Mouse (Mus musculus) embryonic stem cell, embryonic (primary cell): ENCODE data around the gene Elfn1.

Source experiments
- CTCF ChIA-PET, 4 experiments: fragments of 300-600 bp in 2 of 4; fragments of 350-600 bp in 2 of 4; sonication (Branson Sonifier 250); formaldehyde crosslinking; loops; one replicate each; lab custom pipeline; 2022; ENCODE audit warnings: inconsistent platforms in 2 of 4; lab: Charles Lee
- POLR2A ChIA-PET, 4 experiments: fragments of 300-600 bp in 2 of 4; fragments of 350-600 bp in 2 of 4; sonication (Branson Sonifier 250); formaldehyde crosslinking; loops; one replicate each; lab custom pipeline; 2022; ENCODE audit warnings: antibody characterized with exemption in 4 of 4, inconsistent platforms in 1 of 4; lab: Charles Lee

The Elfn1 gene

DNA sequence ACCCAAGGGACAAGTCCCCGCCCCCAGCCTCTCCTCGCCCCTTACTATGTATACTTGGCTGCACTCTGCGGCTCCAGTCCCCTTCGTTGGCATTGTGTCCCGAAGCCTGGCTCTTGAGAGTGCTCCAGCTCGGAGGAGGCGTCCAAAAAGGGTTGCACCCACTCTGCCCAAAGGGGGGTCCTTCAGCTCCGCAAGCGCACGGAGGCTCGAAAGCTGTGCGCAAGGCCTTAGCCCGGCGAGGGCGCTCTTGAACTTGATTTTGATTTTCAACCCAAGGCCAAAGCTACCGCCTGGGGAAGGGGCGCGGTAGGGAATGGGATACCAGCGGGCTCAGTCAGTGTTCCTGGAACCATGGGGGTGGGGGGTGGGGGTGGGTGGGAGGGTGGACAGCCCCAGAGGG lies 502 bp upstream of the Elfn1 start:
- ChIA-PET POLR2A (interaction anchor here in 3 of 4 experiments (0.6 to 2.0 kb wide), 10 partner anchors 9 to 511 kb away, joined by 3 to 6 read pairs (median 3); partner anchors contain the start of gene Eif3b (in 1 of the 3)), CTCF (interaction anchor here (0.5 to 2.6 kb wide), 29 partner anchors 9 to 1617 kb away, joined by 3 to 14 read pairs (median 3); no protein-coding TSS in a partner anchor)

DNA sequence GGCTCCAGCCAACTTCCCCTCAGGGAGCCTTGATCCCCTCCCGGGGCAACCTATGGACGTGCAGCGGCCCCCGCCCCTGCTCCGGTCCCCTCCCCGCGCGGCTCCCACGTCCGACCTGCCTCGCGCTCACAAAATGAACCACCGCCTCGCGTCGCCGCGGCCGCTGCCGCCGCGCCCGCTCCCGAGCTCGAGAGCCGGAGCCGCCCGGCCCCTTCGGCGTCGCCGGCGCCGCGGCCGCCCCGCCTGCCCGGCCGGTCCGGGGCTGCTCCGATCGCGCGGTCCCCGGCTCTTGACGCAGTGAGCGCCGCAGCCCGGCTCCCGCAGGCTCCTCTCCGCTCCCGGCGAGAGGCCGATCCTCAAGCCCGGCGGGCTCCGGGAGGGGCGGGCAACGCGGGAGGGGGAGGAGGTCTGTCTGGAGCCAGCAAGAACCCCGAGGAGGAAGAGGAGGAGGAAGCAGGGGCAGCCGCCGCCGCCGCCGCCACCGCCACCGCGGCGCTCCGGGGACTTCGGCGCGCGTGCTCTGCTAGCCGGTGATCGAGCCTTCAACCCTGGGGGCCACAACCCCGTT lies 584 bp downstream of the Elfn1 start:
- CTCF ChIA-PET: interaction anchor here in 2 of 4 experiments (0.5 to 2.6 kb wide), 9 partner anchors 10 to 130 kb away, joined by 3 to 14 read pairs (median 3); no protein-coding TSS in a partner anchor

DNA sequence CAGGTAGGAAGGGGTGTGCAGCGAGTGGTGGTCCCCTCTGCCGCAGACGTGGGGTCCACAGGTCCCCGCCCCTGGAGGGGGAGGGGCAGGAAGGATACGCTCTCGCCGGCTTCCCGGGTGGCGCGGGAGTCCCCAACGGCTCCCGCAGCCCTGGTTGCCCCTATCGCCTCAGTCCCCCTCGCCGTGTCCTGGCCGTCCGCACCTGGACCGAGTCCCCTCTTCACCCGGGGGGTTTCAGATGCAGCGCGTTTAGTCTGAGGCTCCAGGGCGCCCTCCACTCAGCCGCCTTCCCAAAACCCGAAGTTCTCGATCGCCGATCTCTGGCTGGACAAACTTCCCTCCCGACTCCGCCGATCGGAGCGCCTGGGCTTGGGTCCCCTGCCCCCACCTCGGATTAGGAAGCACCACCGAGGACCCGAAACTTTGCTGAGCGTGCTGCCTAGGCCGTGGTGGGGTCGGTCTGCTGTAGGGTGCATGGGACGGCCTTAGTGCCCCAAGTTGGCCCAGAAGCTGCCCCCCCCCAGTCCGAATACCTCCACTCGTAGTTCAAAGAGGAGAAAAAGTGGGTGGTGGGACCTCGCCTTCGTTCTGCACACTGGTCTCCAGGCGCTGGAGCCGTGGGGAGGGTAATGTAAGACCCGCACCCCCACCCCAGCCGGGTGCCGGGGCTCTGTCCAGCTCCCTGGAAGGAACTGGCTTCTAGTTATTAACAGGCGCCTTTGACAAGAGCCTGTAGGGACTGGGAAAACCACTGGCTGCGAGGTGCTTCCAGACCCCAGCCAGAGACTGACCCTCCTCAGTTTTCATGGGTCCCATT lies 1.3 kb downstream of the Elfn1 start:
- ChIA-PET CTCF (interaction anchor here in 1 of 4 experiments (1.5 to 2.6 kb wide), 2 partner anchors 24 to 38 kb away, joined by 3 to 14 read pairs; no protein-coding TSS in a partner anchor), POLR2A (interaction anchor here in 1 of 4 experiments (1.0 to 1.3 kb wide), 2 partner anchors 11 to 357 kb away, joined by 3 to 4 read pairs; no protein-coding TSS in a partner anchor)

More for the DNA sequence above, 584 bp downstream of the Elfn1 start:
- POLR2A ChIA-PET: interaction anchor here in 2 of 4 experiments (1.2 to 2.0 kb wide), 4 partner anchors 12 to 510 kb away, joined by 3 to 6 read pairs (median 3); partner anchors contain the start of gene Eif3b (in 1 of the 2)

DNA sequence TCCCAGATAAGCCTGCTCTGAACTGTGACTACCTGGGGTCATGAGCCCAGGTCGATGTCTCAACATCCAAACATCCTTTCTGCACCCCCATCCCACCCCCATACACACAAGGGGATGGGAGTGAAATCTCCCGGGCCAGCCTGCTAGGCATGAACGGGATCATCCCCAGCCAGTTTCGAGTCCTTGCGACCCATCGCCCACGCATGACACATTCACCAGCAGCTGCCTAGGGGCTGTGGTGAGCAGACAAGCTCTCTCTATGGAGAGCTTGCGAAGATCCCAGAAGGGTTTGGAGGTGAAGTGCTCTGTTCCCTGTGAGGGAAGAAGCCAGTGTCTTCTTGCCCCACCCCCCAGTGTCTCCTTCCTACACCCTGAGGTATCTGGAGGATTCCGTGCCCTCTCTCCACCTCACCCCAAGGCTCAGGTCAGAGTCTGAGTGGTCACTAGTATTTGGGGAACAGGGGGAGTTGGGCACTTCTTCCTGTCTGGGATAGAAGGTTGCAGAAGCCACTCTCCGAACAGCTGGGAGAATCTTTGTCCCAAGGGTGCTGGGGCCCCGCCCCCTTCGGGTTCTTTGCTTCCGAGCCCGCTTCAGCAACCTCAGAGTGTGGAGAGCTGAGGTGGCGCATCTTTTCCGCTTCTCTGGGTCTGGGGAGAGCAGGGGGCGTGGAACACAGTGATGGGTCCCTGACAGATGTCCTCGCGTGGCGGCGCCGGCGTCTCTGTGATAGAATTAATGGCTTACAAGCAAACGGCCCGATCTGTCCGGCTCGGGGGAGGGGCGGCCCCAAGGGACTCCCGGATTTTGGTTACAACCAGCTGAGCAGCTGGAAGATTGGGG lies 2.2 kb downstream of the Elfn1 start:
- ChIA-PET POLR2A (interaction anchor here in 1 of 4 experiments (1.0 kb wide), 1 partner anchor 358 kb away, joined by 4 read pairs; no protein-coding TSS in a partner anchor), CTCF (no interaction called here)

DNA sequence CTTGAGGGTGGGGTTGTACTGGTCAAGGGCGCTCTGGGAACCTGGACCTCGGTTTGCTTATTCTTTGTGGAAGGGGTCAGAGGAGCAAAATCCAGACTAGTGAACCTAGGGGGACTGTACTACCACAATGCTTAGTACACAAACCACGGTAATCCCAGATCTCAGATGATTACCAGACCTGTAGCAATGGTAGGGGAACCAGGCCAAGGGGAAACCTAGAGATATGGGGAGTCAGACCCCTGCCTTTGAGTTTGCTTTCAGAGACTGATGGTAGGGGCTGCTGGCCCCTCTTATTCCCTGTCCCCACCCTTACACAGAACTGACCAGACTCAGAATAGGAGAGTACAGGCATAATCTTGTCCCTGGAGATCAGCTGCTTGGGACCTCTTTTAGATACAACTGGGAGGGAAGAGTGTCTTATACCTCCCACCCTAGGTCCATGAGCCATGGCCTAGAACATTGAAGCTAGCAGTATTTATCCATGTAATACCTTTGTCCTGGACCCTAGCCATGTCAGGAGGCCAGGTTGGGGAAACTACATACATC lies 3.1 kb downstream of the Elfn1 start:
- ChIA-PET CTCF (interaction anchor here in 1 of 4 experiments (0.8 kb wide), 1 partner anchor 23 kb away, joined by 3 read pairs; no protein-coding TSS in a partner anchor), POLR2A (interaction anchor here in 1 of 4 experiments (1.6 kb wide), 1 partner anchor 38 kb away, joined by 3 read pairs; no protein-coding TSS in a partner anchor)

DNA sequence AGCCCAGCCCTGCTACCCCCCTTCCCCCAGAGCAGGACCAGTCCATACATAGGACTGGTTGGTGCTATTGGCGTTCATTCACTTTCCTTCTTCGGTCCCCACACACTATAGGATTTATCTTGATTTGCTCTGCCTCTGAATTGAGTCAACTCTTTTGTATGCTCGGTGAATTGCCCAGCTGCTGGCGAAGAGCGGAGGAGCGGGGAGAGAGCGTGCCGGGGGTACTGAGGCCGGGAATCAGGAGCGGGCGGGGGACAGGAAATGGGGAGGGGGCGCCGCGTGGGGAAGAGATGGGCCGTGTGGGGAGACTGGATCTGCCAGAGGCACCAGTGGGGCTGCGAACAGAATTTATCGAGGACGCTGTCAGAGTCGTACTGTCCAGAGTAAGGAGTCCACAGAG lies 3.8 kb downstream of the Elfn1 start:
- POLR2A ChIA-PET: interaction anchor here in 3 of 4 experiments (1.1 to 2.3 kb wide), 6 partner anchors 12 to 37 kb away, joined by 3 to 7 read pairs (median 4); no protein-coding TSS in a partner anchor

DNA sequence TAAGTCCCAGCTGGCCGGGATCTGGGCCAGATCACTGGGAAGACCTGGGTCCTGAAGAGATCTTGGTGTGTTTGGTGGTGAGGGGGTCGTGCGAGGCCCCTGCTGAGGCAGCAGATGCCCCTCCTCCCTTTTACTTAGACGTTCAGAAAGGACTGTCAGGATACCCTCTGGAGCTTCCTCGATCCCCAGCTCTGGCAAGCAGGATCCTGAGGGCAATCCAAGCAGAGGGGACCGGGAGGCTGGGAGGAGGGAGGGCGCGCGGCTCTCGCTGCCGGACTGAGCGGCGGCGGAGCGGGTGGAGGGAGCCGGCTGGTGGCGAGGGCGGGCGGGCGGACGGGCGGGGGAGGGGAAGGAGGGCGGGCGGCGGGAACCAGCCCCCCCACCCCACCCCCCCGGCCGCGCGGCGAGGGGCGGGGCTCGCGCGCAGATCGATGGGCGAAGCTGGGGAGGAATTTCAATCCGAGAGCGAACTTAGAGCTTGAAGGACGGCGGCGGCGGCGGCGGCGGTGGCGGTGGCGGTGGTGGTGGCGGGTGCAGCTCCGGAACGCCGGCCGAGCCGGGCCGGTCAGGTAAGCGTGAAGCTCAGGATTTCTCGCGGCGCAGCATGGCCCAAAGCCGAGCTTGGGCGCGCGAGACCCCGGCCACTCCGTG lies 4.5 kb downstream of the Elfn1 start:
- POLR2A ChIA-PET: interaction anchor here (0.6 to 2.3 kb wide), 10 partner anchors 12 to 363 kb away, joined by 3 to 7 read pairs (median 4); no protein-coding TSS in a partner anchor
- CTCF ChIA-PET: interaction anchor here (0.6 to 2.4 kb wide), 7 partner anchors 13 to 1021 kb away, joined by 3 to 12 read pairs (median 3); no protein-coding TSS in a partner anchor

More for the DNA sequence above, 3.8 kb downstream of the Elfn1 start:
- CTCF ChIA-PET: interaction anchor here in 2 of 4 experiments (0.8 to 1.0 kb wide), 2 partner anchors 22 to 41 kb away, joined by 3 read pairs; no protein-coding TSS in a partner anchor

DNA sequence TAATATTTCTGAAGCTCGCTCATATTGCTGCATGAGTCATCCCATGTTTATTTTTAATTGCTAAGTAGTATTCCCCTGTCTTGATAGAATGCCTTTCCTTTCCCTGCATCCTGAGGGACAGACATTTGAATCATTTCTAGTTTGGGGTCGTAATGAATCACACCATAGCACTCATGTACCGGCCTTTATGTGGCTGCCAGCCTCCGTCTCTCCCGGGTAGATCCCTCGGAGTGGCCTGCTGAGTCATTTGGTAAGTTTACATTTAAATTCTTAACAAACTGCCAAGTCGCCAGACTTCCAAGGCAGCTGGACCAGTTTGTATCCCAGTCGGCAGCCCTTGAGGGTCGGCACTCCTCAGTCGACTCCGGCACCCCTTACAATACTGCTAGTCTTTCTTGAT lies 13.9 kb downstream of the Elfn1 start:
- ChIA-PET CTCF (interaction anchor here in 2 of 4 experiments (0.6 to 3.1 kb wide), 5 partner anchors 11 to 1480 kb away, joined by 3 to 12 read pairs (median 5); partner anchors contain the start of gene Zfp157 (in 1 of the 2)), POLR2A (interaction anchor here in 2 of 4 experiments (0.6 to 1.5 kb wide), 4 partner anchors 10 to 722 kb away, joined by 3 to 4 read pairs (median 4); no protein-coding TSS in a partner anchor)

DNA sequence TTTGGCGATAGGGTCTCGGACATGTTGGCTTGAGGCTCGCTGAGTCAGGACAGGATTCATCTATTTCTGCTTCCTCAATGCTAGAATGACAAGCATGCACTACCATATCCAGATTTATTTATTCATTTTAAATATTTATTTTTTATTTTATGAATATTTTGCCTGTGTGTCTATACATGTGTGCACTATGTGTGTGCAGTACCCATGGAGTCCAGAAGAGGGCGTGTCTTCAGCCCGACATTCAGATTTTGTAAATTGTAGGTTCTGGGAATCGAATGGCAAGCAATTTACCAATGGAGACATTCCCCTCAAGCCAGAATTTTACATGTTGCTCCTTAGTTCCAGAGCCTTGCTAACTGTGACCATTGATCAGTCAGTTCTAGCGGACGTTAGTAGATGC lies 16.1 kb downstream of the Elfn1 start:
- ChIA-PET POLR2A (interaction anchor here in 1 of 4 experiments (1.1 to 1.4 kb wide), 2 partner anchors 12 to 69 kb away, joined by 3 read pairs; no protein-coding TSS in a partner anchor), CTCF (interaction anchor here in 3 of 4 experiments (0.6 to 1.9 kb wide), 6 partner anchors 10 to 85 kb away, joined by 3 to 16 read pairs (median 4); partner anchors contain the start of gene Elfn1 (in 2 of the 3))

DNA sequence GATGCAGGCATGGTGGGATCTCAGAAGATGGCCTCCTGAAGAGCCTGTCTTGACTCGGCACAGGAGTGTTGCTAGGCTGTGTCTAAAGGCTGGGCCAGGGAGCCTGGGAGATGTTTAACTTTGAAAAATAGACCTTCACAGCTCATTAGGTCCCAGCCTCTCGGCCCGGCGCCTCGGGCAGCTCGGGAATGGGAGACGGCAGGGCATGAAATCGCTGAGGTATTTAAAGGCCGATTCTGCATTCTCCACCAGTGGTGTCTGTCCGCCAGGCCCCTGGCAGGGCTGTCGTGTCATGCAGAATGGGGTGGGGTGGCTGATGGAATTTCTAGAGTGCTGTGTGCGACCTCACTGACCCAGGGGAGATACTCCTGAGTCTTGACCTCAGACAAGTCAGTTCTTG lies 22.4 kb downstream of the Elfn1 start:
- ChIA-PET CTCF (interaction anchor here in 3 of 4 experiments (0.5 to 1.6 kb wide), 6 partner anchors 10 to 477 kb away, joined by 3 to 7 read pairs (median 3); no protein-coding TSS in a partner anchor), POLR2A (interaction anchor here in 3 of 4 experiments (0.6 to 1.9 kb wide), 7 partner anchors 9 to 548 kb away, joined by 3 to 10 read pairs (median 3); no protein-coding TSS in a partner anchor)

DNA sequence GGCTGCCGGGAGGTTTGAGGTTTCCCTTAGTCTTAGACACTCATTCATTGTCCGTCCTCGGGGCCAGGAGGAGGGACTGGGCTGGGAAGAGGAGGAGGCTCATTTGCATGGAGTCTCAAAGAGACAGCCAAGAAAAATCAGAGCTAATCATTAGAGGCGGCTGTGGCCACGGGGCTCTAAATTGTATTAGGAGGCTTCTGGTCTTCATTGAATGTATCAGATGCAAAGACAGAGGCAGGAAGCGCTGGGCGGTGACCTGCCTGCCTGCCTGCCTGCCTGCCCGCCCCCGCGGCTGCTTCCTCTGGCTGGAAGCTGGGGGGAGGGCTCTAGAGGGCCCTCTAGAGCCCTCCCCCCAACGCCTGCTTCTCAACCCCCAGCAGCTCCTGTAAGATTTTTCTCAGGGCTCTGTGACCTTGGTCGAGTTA lies 23.2 kb downstream of the Elfn1 start:
- ChIA-PET POLR2A (interaction anchor here (0.6 to 3.2 kb wide), 19 partner anchors 9 to 385 kb away, joined by 3 to 29 read pairs (median 3); partner anchors contain the start of gene Psmg3 (in 1 of the 4)), CTCF (interaction anchor here (0.5 to 3.2 kb wide), 22 partner anchors 8 to 362 kb away, joined by 3 to 27 read pairs (median 3); no protein-coding TSS in a partner anchor)

DNA sequence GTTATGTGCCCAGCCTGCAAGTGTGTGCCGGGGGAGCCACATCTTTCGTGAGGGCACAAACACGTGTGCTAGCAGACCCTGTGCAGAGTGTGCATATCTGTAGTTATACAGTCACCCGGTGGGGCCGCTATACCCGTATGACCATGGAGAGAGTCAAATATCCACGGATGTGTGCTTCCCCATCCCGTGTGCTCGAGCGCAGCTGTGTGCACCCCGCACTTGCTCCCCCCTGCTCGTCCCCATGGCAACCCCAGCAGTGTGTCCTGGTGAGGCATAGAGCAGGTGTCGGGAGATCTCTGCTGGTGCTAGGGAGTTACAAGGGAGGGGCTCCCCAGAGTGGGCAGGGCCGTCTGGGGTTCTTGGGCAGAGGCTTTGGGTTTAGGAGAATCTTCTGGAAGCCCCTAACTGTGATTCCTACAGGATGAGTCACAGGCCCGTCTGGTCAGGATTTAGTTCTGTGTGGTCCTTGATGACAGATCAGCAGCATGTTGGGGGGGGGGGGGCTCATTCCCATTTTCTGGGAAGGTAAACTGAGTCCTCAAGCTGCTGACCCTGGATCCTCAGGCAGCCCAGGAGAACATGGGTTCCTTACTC lies 24.3 kb downstream of the Elfn1 start:
- CTCF ChIA-PET: interaction anchor here in 3 of 4 experiments (0.6 to 3.4 kb wide), 20 partner anchors 9 to 519 kb away, joined by 3 to 44 read pairs (median 8); partner anchors contain the start of gene Elfn1 (in 2 of the 3)
- POLR2A ChIA-PET: interaction anchor here (0.6 to 3.2 kb wide), 17 partner anchors 10 to 1111 kb away, joined by 3 to 29 read pairs (median 4); partner anchors contain the start of genes Eif3b (in 1 of the 4) and Snx8 (in 1 of the 4)

DNA sequence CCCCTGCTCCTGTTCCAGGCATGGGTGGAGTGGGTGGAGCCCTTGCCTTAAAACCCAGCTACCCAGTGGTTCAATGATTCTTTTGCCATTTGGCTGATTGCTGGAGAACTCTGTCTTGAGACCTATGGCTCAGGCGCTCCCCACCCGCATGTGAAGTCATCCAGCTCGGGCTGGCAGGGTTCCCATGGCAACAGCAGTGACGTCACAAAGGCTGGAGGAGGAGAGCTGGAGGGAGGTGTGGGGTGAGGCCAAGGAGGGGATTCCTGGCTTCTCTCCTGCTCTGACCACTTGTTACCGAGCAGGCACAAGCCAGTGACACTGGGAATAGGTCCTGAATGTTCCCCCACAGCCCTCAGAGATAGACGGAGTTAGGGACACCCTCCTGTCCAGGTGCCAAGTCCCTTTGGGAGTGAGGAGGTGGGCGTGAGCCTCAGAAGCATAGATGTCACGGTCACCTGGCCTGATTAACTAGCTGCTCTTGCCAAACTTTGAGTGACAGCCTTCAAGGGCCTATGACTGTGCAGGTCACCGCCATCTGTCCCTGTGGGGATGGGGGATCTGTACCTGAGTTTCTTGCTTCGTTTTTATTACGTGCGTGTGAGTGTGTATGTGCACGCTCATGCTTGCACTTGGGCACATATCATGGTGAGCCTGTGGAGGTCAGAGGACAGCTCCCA lies 25.0 kb downstream of the Elfn1 start:
- ChIA-PET POLR2A (interaction anchor here (0.6 to 3.2 kb wide), 24 partner anchors 9 to 1111 kb away, joined by 3 to 29 read pairs (median 4); partner anchors contain the start of genes Eif3b (in 1 of the 4), Elfn1 (in 1 of the 4) and Snx8 (in 1 of the 4)), CTCF (interaction anchor here (0.5 to 3.4 kb wide), 63 partner anchors 8 to 818 kb away, joined by 3 to 44 read pairs (median 4); partner anchors contain the start of genes Elfn1 (in 2 of the 4), Gm26938 (in 2 of the 4), Psmg3 (in 2 of the 4) and Snx8 (in 1 of the 4))

DNA sequence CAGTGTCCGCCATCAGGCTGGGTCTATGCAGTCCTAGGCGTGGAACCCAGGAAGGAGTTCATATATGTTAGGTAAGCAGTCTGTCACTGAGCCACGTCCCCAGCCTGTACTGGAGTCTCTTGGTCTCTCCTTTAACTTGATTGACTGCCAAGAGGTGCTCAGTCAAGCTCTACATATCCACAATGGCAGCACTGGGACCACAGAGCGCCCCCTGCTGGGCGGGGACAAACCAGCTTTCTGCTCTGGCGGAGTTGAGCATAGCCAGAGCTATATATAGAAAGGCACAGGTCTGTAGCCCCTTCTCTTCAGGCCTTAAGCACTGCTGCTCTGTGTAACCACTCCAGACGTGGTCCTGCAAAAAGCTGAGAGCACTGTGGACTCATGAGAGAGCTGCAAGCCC lies 25.7 kb downstream of the Elfn1 start:
- POLR2A ChIA-PET: interaction anchor here in 3 of 4 experiments (0.8 to 3.2 kb wide), 16 partner anchors 8 to 388 kb away, joined by 3 to 29 read pairs (median 4); partner anchors contain the start of gene Elfn1 (in 1 of the 3)
- CTCF ChIA-PET: interaction anchor here (0.5 to 3.4 kb wide), 62 partner anchors 9 to 1371 kb away, joined by 3 to 44 read pairs (median 4); partner anchors contain the start of genes Elfn1 (in 2 of the 4), Gm26938 (in 2 of the 4), Psmg3 (in 2 of the 4) and Snx8 (in 1 of the 4)
